Mouse (Mus musculus) right cerebral cortex, adult 2 months (tissue): ENCODE measurements around the gene Cbr4.

Experiments
- DNase-seq, 2 experiments: peaks; one replicate each; pipeline ENCODE4 v3.0.0; 2021 to 2022; ENCODE audit warnings: low spot score in 2 of 2

Gene Cbr4

GRCm38 (mm10) chr8:61550006-61550748 lies 62.6 kb downstream of the Cbr4 start:
- no peak for DNase-seq

- DNase-seq = no peak
Measured at GRCm38 (mm10) chr8:61552221-61552620, 64.7 kb downstream of the Cbr4 start.

GRCm38 (mm10) chr8:61552755-61553402 lies 65.3 kb downstream of the Cbr4 start:
- DNase-seq = no peak

- DNase-seq = no peak
Measured at GRCm38 (mm10) chr8:61555343-61555742, 67.8 kb downstream of the Cbr4 start.

- DNase-seq = no peak
Measured at GRCm38 (mm10) chr8:61556219-61556618, 68.7 kb downstream of the Cbr4 start.
